Mouse (Mus musculus) adrenal gland, adult (tissue): ENCODE measurements around the gene BC055324.
"Not testable (repeated sequence)": the region's sequence is repeated elsewhere in the genome, so short reads cannot be mapped to it uniquely, and the experiment has no call there.

ENCODE experiments used
- DNase-seq, 2 experiments: peaks; one replicate each; pipeline ENCODE4 v3.0.0; 2022 to 2023; ENCODE audit warnings: low spot score in 1 of 2; ENCODE audit not compliant: inconsistent age in 2 of 2

The BC055324 gene

GRCm38 (mm10) chr1:163994721-163995608 lies at the start of gene BC055324, which contains the start of gene Mettl18:
Gene BC055324 (minus strand): TSS chr1:163994796.
Gene Mettl18 (plus strand): TSS chr1:163994889.
- DNase-seq: peak; percentile 90 to 97

DNA sequence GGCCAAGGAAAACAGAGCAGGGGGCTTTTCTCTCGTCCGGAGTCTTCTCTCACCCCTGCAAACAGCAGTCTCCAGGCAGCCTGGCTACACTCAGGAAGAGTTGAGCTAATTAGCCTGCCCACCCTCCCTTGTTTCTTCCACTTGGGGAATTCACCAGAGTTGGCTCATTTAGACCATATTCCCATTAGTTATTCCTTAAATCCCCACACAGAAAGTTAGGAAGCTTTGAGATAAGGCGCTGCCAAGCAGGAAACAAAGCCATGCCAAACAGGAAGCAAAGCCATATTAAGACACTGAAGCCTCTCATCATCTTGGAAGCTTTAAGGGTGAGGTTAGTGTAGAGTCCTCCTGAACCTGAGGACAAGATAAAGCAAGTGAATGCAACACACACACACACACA lies 49.0 kb upstream of the BC055324 start:
- DNase-seq: peak; percentile 28 to 69

DNA sequence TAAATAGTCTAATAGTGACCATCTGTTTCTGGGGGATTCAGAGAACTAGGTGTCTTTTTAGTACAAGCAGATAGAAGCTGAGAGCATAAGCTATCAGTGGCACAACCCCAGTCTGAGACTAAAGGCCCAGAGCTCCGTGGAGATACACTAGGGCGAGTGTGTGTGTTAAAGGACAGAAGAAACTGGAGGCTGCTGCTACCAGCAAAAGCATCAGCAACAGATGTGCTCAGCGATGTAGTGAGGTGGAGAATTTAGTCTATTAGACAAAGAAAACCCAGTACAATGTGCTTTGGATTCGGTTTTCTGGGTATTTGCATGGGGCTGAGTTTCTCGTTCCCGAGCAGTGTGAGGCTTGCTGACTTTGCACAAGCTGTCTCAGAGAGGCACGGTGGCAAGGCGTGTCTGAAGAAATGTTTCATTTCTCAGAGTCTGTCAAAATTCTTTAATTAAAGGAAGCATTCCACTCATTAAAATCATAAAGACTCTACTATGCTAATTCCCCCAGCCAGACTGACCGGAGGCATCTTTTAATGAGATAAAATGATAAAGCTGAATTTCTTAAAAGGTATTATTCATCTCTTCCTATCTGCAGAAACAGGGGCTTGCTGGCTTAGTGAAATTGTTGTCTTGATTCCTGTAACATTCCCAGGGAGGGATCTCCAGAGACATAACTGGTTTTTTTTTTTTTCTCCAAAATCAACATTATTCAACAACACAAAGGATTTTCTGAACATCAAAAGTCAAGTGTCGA lies 46.0 kb upstream of the BC055324 start:
- DNase-seq: no peak

DNA sequence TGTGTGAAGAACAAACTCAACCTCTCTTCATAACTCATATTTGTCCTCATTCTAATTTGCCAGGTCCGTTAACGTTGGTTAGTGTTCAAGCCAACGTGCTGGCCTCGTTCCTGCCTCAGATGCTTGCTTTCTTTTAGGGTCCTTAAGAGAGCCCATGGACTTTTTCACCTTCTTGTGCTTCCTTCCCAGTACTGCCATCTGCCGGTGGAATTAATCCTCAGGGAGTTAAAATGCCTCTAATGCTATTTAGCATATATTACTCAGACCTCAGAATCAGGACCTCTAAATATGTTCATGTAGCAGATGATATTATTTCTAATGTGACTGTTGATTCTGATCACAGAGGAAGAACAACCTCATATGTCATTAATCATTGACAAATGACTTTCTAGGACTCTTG lies 32.8 kb upstream of the BC055324 start:
- DNase-seq: peak in 1 of 2 experiments; percentile 46

DNA sequence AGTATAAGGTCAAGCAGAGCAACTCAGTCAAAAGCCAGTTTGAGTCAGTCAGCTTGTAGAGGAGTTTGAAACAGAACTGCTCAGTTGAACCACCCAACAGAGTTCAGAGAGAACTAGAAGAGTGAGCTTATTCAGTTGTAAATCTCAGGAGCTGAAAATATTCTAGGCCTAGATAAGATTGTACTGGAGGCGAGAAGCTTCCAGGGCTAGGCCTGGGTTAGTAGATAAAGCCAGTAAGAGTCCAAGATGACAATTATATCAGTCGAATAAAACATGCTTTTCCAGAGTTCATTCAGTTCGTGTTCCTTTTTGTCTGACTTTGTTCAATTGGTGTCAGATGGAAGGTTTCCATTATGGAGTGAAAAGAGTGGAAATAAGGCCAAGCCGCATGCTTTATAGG lies 31.1 kb upstream of the BC055324 start:
- DNase-seq: no peak

- DNase-seq: not testable (repeated sequence)
These were observed 27.5 kb upstream of the BC055324 start for GRCm38 (mm10) chr1:164022106-164022505.

DNA sequence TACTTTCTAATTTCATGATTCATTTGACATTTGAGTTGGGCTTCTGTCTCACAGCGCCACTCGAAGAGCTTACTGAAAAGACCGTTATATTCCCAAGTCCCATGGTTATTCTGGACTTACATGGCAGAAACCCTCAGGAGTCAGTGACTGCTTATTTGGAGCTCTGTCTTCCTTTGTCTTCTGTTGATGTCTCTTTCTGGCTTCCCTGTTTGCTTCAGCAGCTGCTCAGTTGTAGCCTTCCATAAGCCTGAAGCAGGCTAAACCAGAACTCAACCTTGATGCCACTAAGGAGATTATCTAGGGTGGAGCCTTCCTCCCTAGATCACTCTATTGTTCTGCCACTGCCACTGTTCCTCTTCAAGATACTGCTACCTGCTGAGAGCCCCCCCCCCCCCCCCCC lies 26.1 kb upstream of the BC055324 start:
- DNase-seq: not testable (repeated sequence)

GRCm38 (mm10) chr1:164019789-164020188 lies 25.2 kb upstream of the BC055324 start:
- DNase-seq: no peak

GRCm38 (mm10) chr1:164018221-164018896 lies 23.8 kb upstream of the BC055324 start:
- DNase-seq: no peak

DNA sequence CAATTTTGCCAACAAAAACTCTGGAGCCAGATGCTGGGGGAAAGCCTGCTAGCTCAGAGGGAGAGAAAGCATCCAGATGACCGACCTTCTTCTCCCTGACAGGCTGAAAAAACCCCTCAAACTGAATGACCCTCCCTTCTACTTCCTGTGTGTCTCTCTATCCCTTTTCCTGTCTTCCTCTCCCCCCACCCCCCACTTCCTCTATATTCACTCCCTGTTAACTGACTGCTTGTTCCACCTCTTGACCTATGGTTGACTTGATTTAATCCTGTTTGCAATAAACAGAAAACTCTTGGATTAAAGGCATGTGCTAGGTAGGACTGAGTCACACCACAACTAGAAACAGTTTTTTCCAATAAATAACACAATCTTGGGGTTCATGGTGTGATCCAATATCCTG lies 20.0 kb upstream of the BC055324 start:
- DNase-seq: no peak

DNA sequence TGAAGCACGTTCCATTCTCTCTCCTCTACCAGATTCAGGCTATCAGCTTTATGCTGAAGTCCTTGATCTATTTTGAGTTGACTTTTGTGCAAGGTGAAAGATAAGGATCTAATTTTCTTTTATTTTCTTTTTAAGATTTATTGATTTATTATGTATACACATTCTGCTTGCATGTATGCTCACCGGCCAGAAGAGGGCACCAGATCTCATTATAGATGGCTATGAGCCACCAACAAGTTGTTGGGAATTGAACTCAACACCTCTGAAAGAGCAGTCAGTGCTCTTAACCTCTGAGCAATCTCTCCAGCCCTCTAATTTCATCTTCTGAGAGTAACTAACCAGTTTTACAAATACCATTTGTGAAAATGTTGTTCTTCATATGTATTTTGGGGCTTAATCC lies 14.6 kb upstream of the BC055324 start:
- peak in 1 of 2 experiments; percentile 59 for DNase-seq

DNA sequence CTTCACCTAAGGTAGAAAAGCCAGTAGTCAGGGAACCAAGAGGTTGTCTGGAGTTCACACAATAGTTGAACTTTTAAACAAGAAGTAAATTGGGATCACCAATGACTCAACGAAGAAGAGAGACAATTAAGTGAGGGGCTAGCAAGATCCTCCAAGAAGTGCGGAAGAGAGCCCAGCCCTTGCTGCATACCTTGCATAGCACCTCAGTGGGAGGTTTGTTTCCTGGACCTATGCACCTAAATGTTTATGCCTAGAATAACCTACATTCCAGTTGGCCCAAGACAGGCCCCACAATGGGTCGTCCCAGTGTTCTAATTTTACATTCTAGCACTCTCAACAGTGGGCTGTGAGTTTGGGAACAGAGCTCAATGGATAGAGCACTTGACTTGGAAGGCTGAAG lies 9.7 kb upstream of the BC055324 start:
- no peak for DNase-seq

- DNase-seq: no peak
These were observed 7.3 kb upstream of the BC055324 start for GRCm38 (mm10) chr1:164001831-164002452.

- no peak for DNase-seq
These were observed 965 bp upstream of the BC055324 start for GRCm38 (mm10) chr1:163995609-163995913.

GRCm38 (mm10) chr1:163994173-163994720 lies 349 bp downstream of the BC055324 start:
- DNase-seq: no peak

DNA sequence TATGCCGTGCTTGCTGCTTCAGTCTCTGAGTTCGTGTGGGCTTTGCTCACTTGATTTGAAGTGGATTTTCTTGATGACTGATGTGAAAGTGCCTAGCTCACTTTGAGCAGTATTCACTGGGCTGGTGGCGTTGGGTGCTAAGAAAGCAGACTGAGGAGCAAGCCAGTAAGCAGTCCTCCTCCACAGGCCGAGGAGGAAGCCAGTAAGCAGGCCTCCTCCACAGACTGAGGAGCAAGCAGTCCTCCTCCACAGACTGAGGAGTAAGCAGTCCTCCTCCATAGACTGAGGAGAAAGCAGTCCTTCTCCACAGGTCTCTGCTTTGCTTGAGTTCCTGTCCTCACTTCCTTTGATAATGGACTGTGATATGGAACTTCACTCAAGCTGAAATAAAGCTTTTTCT lies 2.2 kb downstream of the BC055324 start:
- DNase-seq: no peak

GRCm38 (mm10) chr1:163976515-163976914 lies 18.1 kb downstream of the BC055324 start:
- no peak for DNase-seq

DNA sequence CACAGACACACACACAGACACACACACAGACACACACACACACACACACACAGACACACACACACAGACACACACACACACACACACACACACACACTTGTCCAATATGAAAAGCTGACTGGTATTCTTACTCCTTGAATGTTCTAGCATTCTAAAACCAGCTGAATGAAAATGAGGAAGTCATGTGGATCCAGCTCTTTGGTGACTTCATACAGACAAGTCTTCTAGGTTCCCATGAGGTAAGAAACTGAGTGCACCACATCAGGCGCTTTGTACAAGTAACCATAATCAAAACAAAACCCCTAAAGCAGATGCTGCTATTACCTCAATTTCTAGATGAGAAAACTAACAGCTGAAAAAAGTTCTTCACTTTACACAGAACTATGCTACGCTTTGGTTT lies 19.5 kb downstream of the BC055324 start:
- DNase-seq: no peak

- DNase-seq: no peak
These were observed 20.1 kb downstream of the BC055324 start for GRCm38 (mm10) chr1:163974471-163974870.

DNA sequence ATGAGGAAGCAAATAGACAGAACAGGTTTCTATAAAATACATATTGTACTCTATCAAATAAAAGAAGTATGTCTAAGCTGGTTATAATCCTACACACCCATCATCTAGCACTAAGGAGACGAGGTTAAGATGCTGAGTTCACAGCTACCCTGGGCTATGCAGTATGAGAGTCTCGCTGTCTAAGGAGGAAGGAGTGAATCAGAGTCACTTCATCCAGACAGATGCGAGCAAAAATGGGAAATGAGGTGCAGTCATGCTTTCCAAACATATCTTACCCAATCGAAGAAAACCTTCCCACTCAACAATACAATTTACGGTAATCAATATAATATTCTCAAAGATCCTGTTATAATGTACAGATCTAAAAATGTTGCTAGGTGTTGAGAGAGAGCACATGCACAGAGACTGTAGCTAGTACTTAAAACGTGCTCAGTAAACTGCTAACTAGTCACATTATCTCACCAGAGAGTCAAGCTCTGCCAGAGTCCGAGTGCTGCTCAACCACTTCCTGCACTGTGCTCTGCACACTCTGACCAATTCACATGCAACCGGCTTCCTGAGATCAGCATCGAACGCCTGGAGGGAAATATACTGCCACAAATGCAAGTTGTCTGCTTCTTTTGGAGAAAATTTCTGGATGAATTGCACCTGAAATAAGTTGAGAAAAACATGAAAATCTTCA lies 30.4 kb downstream of the BC055324 start:
- DNase-seq: no peak
